Mouse (Mus musculus) testis, postnatal 14 days (tissue): Measurements from ENCODE around the gene Tapbp.

Source experiments
- DNase-seq: peaks from one replicate; pipeline ENCODE4 v3.0.0; 2021; ENCODE audit warnings: low spot score

Gene Tapbp

DNA sequence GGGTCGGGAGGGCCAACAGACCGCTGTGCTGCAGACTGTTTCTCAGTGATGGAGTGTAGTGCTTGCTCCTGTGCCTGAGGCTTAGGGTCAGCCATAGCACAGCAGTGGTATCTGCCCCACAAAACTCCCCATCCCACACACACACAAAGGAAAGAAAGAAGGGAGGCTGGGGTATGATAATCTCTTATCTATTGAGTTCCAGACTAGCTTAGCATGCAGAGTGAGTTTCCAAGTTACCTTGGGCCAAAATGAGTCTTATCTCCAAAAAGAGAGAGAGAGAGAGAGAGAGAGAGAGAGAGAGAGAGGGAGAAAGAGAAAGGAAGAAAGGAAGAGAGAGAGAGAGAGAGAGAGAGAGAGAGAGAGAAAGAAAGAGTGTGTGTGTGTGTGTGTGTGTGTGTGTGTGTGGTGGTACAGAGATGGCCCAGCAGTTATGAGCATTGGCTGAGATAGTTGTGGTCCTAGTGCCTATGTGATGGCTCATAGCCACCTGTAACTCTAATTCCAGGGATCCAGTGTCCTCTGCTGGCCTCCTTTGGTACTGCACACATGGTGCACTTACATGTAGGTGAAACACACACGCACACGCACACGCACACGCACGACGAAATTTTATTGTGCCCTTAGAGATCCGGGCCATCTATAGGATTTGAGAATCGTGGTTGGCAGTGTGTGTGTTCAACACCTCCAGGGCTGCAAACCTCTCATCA is 9.0 kb downstream of the Tapbp start:
- no peak for DNase-seq

- no peak for DNase-seq
These were observed 9.9 kb downstream of the Tapbp start for GRCm38 (mm10) chr17:33925406-33926116.

DNA sequence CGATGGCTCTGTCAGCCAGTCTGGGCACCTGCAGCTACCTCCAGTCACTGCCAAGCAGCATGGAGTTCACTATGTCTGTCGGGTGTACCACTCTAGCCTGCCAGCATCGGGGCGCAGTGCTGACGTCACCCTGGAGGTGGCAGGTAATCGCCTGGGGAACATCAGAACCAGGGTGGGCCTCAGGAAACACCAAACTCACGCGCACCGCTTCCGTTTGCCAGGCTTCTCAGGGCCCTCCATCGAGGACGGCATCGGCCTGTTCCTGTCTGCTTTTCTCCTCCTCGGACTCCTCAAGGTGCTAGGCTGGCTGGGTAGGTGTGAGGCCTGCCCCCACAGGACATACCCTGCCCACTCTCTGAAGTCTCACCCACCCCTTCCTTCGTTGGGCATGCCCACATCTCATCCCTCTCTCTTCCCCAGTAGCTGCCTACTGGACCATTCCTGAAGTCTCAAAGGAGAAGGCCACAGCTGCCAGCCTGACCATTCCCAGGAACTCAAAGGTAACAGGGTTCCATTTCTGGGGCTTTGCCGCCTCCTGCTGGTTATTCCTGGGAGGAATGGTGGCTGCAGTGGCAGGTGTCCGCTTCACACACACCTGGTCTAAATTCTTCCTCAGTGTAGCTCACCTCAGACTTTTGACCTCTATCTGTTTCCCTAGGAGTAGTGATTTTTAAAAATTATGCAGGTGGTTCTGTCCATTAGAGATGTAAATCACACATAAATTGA is 10.7 kb downstream of the Tapbp start:
- no peak for DNase-seq

DNA sequence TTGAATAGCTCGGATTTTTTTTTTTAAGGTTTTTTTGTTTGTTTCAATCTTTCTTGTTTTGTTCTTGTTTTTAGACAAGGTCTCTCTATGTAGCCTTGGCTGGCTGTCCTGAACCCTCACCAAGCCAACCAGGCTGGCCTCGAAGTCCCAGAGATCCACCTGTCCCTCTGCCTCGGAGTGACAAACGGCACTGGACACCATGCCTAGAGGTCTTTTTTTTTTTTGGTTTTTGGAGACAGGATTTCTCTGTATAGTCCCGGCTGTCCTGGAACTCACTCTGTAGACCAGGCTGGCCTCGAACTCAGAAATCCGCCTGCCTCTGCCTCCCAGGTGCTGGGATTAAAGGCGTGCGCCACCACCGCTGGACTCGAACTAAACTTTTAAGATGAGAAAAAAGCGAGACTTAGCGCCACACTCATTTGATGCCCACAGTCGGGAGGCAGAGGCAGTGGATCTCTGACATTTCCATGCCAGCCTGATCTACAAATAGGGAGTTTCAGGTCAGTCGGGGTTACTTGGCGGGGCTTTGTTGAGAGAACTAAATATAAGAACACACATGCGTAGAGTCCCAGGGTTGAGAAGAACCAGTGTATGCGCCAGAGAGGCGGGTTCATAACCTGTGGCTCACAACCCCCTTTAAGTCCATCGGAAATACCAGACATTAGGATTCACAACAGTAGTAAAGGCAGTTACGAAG is 12.7 kb downstream of the Tapbp start:
- no peak for DNase-seq

GRCm38 (mm10) chr17:33929371-33930279 is 13.9 kb downstream of the Tapbp start, which contains the start of gene Rgl2:
Gene Rgl2, plus strand, starts transcription at chr17:33929543.
- peak; percentile 93 for DNase-seq

DNA sequence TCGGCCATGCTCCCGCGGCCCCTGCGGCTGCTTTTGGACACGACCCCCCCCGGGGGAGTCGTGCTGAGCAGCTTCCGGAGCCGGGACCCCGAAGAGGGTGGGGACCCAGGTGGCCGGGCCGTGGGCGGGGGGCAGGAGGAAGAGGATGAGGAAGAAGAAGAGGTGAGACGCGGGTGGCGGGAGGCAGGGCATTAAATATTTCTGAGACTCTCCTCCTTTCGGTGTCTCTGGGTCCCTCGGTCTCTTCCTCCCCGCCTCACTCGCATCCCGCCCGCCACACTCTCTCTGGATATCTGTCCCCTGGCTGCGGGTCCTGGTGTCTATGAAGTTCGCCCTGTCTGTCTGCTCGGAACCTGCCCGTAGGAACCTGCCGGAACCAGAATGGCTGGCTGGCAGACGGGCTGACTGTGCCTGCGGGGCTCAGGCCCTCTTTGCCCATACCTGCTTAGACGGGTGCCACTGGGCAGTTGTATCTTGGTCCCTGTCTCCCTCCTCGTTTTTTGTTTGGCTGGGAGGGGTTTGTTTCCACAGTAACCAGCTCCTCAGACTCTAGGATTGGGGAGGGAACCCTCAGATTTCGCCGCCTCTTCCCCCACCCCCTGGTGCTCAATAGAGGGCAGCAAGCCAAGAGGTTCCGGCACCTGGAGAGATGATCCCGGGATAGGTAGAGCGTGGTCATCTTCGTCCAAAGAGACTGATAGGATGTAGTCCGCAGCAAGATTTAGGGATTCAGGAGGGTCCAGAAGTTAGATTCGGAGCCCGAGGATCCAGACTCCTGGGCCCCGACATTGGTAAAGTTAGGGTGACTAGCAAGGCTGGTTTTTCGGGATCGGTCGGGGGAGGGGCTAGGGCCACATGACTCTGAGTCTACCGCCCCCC is 14.8 kb downstream of the Tapbp start:
- DNase-seq = no peak

DNA sequence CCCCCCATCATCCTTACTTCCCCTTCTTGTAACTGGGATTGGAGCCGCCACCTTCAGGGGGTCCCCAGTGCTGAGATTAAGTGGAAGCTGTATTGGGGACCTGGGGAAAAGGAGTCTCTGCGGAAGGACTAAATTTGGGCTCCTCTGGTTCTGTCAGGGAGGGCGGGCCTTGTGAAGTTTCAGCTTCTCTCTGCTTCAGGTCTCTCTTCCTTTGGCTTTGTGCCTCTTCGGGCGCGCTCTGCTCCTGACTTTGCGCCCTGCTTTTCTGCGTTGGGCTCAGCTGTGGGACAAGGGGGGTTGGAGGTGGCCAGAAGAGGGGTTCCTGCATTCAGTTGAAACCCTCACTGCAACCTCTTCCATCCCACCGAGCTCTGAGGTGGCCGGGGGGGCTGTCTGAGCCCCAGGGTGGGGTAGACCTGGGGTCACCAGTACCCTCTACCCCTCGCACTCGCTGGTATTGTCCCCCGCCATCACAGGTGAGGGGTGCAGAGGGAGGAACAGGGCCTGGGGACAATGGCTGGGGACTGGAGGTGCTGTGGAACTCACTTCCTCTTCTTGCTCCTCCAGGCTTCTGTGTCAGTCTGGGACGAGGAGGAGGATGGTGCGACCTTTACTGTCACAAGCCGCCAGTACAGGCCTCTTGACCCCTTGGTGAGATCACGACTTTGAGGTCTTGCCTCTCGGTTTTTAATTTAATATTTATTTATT is 15.6 kb downstream of the Tapbp start:
- no peak for DNase-seq

DNA sequence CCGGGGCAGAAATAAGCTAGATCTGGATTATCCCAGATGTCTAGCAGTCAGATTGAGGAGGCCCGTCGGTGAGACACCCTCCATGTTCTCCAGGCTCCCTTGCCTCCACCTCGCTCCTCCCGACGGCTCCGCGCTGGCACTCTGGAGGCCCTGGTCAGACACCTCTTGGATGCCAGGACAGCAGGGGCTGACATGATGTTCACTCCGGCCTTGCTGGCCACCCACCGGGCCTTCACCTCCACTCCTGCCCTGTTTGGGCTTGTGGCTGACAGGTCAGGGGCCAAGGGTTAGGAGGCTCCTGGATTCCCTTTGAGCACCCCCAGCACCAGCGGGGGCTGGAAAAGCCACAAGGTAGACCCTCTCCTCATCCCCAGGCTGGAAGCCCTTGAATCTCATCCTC is 16.2 kb downstream of the Tapbp start:
- DNase-seq = no peak

DNA sequence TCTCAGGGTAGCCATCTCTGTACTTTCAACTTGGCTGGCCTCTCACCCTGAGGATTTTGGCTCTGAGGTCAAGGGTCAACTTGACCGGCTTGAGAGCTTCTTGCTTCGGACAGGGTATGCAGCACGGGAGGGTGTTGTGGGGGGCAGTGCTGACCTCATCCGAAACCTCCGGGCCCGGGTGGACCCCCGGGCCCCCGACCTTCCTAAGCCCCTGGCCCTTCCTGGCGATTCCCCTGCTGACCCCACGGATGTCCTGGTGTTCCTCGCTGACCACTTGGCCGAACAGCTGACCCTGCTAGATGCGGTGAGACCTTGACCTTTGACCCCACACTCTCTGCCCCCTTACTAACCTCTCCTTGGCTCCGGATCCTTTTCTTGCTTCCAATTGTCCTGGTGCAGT is 16.7 kb downstream of the Tapbp start:
- no peak for DNase-seq

GRCm38 (mm10) chr17:33932970-33933369 is 17.3 kb downstream of the Tapbp start:
- no peak for DNase-seq

- no peak for DNase-seq
These were observed 19.8 kb downstream of the Tapbp start for GRCm38 (mm10) chr17:33935422-33936055.

GRCm38 (mm10) chr17:33936993-33937392 is 21.3 kb downstream of the Tapbp start:
- no peak for DNase-seq

DNA sequence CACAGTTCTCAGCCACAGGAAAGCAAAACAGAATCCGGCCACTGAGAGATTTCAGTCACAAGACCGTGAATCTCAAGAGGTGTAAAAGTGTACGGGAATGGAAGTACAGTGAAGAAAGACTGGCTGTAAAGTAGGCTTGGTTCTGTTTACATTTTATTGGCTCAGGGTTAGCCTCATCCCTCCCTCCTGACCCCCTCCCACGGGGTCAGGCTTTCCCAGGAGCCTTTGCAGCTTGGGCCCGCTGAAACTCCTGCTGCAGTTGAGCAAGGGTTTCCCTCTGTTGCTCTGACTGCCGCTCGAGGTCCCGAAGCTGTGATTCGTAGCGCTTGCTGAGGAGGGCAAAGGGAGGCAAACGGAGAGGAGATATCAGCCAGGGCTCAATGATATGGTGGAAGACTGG is 23.1 kb downstream of the Tapbp start:
- DNase-seq = no peak

DNA sequence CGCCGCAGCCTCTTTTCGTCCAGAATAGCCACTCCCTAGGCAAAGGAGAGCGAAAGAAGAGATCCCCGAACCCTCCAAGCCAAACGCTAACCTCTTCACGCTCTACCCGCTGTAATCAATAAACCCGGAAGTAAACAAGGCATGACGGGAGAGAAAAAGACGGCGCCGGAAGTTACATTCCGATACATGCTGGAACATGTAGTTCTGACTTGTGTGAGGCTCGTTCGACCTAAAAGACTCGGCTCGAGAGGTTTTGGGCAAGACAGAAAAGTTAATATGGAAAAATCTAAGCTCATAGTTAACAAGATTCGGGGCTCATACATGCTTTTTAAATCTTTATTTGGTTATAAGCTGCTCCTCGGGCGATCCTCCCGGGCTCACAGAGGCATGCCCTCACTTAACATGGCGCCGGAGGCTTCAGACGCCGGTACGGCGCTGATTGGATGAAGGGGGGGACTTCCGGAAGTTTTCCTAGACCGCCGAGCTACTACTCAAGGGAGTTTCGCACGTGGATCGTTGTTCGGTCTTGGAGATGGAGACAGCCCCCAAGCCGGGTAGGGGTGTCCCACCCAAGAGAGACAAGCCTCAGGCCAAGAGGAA is 24.6 kb downstream of the Tapbp start, which contains the start of the genes Pfdn6 and Wdr46:
Pfdn6 (minus strand) TSS at position 138 of the 600 bp plus-strand sequence.
Wdr46 (plus strand) TSS at position 455 of the 600 bp plus-strand sequence.
- peak; percentile 88 for DNase-seq

DNA sequence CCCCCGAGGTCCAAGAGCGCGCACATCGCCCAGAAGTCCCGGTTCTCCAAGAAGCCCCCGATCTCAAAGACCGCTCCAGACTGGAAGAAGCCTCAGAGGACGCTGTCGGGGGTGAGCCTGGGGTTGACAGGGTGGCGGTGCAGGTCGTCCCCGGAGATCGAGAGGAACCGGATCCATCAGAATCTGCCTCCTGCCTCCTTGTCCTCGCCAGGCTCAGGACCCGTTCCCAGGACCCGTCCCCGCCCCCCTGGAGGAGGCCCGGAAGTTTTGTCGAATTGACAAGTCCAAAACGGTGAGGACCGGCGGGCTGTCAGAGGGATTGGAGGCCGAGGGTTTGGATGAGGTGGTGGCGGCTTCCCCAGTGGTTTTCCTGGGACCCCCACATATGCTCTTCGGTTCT is 25.3 kb downstream of the Tapbp start:
- no peak for DNase-seq

DNA sequence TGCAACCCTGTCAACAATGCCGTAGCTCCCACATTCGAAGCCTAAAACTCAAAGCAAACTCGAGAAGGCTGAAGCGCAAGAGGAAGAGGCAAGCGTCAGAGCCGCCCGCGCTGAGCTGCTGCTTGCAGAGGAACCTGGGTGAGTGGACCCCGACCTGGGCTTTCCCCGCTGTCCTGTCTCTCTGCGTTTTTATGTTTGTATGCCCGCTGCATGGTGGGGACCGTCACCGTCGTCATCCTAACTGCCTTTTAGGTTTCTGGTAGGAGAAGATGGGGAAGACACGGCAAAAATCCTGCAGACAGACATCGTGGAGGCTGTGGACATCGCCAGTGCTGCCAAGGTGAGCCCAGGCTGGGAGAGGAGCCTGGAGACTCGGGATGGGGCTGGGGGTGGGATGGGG is 25.7 kb downstream of the Tapbp start:
- no peak for DNase-seq

DNA sequence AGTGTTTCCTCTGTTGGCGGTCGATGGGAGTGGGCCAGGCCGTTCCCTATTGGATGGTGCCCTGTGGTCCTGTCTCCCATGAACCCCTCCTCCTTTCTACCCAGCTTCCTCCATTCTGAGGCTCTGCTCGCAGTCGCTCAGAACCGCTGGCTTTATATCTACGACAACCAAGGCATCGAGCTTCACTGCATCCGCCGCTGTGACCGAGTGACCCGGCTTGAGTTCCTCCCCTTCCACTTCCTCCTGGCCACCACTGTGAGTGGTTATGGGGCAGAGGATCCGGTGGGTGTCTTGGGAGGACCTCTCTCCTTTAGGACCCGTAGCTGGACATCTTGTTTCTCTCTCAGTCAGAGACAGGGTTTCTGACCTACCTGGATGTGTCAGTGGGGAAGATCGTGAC is 27.8 kb downstream of the Tapbp start:
- DNase-seq = no peak

- DNase-seq = no peak
These were observed 31.9 kb downstream of the Tapbp start for GRCm38 (mm10) chr17:33947430-33948089.
